Mouse (Mus musculus) ES-E14 (cell line): ENCODE results near the gene Bdnf. TPM values are rescaled to one million over a fixed set of nuclear protein-coding genes. Genes with fewer than 3 reads are reported as not detected.

ENCODE experiments used
- DNase-seq: peaks from one replicate; pipeline ENCODE4 v3.0.0-alpha.2; 2013; ENCODE audit warnings: low read depth, low spot score
- H3K27ac ChIP-seq: 2 replicates; pipeline ENCODE4 v1.5.1; 2012; ENCODE audit warnings: low read depth, mild to moderate bottlenecking, low read length, moderate library complexity, mixed read lengths; ENCODE audit not compliant: poor library complexity, insufficient read depth, severe bottlenecking
- H3K36me3 ChIP-seq: 2 replicates; pipeline ENCODE4 v1.6.1; 2012; ENCODE audit warnings: mild to moderate bottlenecking, low read length, moderate library complexity, mixed read lengths; ENCODE audit not compliant: control insufficient read depth, poor library complexity, insufficient read depth, severe bottlenecking
- H3K4me1 ChIP-seq, 2 experiments: fragments of 150-350 bp in 1 of 2; sonication (generic) in 1 of 2; 2 replicates each; pipeline ENCODE4 v1.6.1; 2012; ENCODE audit warnings: low read length in 2 of 2, mild to moderate bottlenecking in 1 of 2, mixed read lengths in 1 of 2; ENCODE audit not compliant: control insufficient read depth in 2 of 2, insufficient read depth in 2 of 2, poor library complexity in 1 of 2
- H3K4me3 ChIP-seq, 2 experiments: fragments of 150-350 bp in 1 of 2; sonication (generic) in 1 of 2; 2 replicates each; pipeline ENCODE4 v1.5.1; 2012; ENCODE audit warnings: low read length in 2 of 2, low read depth in 1 of 2, mild to moderate bottlenecking in 1 of 2, mixed read lengths in 1 of 2; ENCODE audit not compliant: insufficient read depth in 1 of 2, poor library complexity in 1 of 2, severe bottlenecking in 1 of 2
- H3K9ac ChIP-seq: 2 replicates; pipeline ENCODE4 v1.6.1; 2012; ENCODE audit warnings: low read depth, mild to moderate bottlenecking, low read length, mixed read lengths; ENCODE audit not compliant: poor library complexity, insufficient read depth, severe bottlenecking
- H3K9me3 ChIP-seq: fragments of 150-350 bp; sonication (generic); 2 replicates; pipeline ENCODE4 v1.6.1; 2012; ENCODE audit warnings: low read depth, mild to moderate bottlenecking, low read length; ENCODE audit not compliant: control insufficient read depth, insufficient read depth
- CHD2 ChIP-seq: IDR thresholded peaks from 2 replicates; pipeline ENCODE4 v1.6.1; 2014; ENCODE audit warnings: mild to moderate bottlenecking, low read depth, low read length, inconsistent platforms
- HCFC1 ChIP-seq: IDR thresholded peaks from 2 replicates; pipeline ENCODE4 v1.6.1; 2012; ENCODE audit warnings: low read length, inconsistent platforms, borderline replicate concordance; ENCODE audit not compliant: insufficient read depth
- MAFK ChIP-seq: IDR thresholded peaks from 2 replicates; pipeline ENCODE4 v1.6.1; 2014; ENCODE audit warnings: mild to moderate bottlenecking, low read depth, low read length, inconsistent platforms; ENCODE audit not compliant: insufficient read depth
- ZC3H11A ChIP-seq: IDR thresholded peaks from 2 replicates; pipeline ENCODE4 v1.6.1; 2012; ENCODE audit warnings: low read depth, mild to moderate bottlenecking, inconsistent platforms, low read length, borderline replicate concordance
- ZNF384 ChIP-seq: IDR thresholded peaks from 2 replicates; pipeline ENCODE4 v1.6.1; 2012; ENCODE audit warnings: low read depth, low read length, inconsistent platforms
- in situ Hi-C, 2 experiments: fragments of 600-800 bp; cut with MboI; formaldehyde crosslinking; loops; one replicate each; pipeline ENCODE4 v1.15.1; 2025; ENCODE audit warnings: low sequenced_read_pairs in 2 of 2, inconsistent platforms in 1 of 2; ENCODE audit not compliant: unreplicated experiment in 2 of 2
- total RNA-seq: library from RNA; depleted of rRNA; stranded (reverse); fragments of 300-350 nt; gene quantifications from 2 replicates; pipeline ENCODE4 v1.2.3, GENCODE M21; 2012; rRNA removed

Bdnf gene
- 3.6 and 5.4 TPM in 2 replicates for total RNA-seq

GRCm38 (mm10) chr2:109674532-109674931, at the start of gene Bdnf:
Bdnf (plus strand) TSS chr2:109674700.
- Histone ChIP-seq H3K36me3 (no peaks in the 10 kb centered on the region), H3K9ac (peak within 1 kb of the TSS; percentile 17), H3K4me3 (peak within 1 kb of the TSS; percentile 37 to 72), H3K9me3 (no peaks in the 10 kb centered on the region), H3K27ac (no peak within 1 kb of the TSS), H3K4me1 (0 out of 4 replicates have a peak, but pooled peaks cover 0 to 2% of the 10 kb centered on the region in 2 experiments)
- TF ChIP-seq HCFC1 (no peak), MAFK (no peak), CHD2 (no peak), ZNF384 (no peak), ZC3H11A (no peak)
- no peak for DNase-seq
- in situ Hi-C loops, result no loop called here

DNA sequence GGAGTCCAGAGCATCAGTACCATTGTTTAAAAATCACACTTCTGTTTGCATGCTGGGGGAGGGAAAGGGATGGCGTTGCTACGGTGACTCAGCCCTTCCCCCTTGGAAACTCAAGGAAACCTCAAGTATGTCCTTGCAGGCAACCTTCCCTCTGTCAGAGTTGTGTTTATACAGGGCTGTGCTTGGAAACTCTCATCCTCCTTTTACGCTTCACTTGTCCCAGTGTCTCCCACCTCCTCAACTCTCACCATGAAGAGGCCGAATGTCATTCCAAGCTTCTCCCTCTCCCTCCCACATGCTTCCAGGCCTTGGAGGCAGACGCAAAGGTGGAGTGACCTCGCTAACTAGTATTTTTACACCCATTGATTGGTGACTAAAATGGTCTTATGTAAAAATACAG, 47.6 kb upstream of the Bdnf start:
- DNase-seq, result no peak
- Histone ChIP-seq H3K4me1 (peaks cover 0 to 4% of the 10 kb centered on the region in 2 experiments; a peak in 1 of 4 replicates), H3K36me3 (no peaks in the 10 kb centered on the region), H3K9me3 (no peaks in the 10 kb centered on the region), H3K27ac (no peak overlapping the region), H3K9ac (no peak overlapping the region), H3K4me3 (no peak overlapping the region)
- no peak for TF ChIP-seq CHD2
- TF ChIP-seq ZNF384, result no peak
- no peak for TF ChIP-seq MAFK
- in situ Hi-C loops, result no loop called here

- H3K36me3 ChIP-seq, result no peaks in the 10 kb centered on the region
- no peak overlapping the region for H3K27ac ChIP-seq
- TF ChIP-seq ZNF384 (no peak), MAFK (no peak), CHD2 (0 out of 2 replicates have a peak, but pooled peaks have one; percentile 46), ZC3H11A (no peak)
- in situ Hi-C loops, result no loop called here
- no peak for DNase-seq
- H3K9me3 ChIP-seq, result no peaks in the 10 kb centered on the region
- 0 out of 4 replicates have a peak, but pooled peaks cover 0 to 1% of the 10 kb centered on the region in 2 experiments for H3K4me1 ChIP-seq
- peak overlapping the region; percentile 37 to 72 for H3K4me3 ChIP-seq
- peak overlapping the region; percentile 17 for H3K9ac ChIP-seq
Measured at GRCm38 (mm10) chr2:109673509-109674455, 718 bp upstream of the Bdnf start.

DNA sequence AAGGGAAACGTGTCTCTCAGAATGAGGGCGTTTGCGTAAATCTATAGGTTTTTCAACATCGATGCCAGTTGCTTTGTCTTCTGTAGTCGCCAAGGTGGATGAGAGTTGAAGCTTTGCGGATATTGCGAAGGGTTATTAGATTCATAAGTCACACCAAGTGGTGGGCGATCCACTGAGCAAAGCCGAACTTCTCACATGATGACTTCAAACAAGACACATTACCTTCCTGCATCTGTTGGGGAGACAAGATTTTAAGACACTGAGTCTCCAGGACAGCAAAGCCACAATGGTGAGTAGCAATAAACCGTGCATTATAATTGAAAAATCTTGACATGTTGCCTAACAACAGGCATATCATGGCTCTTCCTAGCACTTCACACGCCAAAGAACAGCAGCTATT, 551 bp downstream of the Bdnf start:
- DNase-seq, result no peak
- in situ Hi-C loops, result loop anchor here in 1 of 2 experiments (25.0 kb wide), 1 partner anchor 963 kb away; no protein-coding TSS in a partner anchor
- no peak overlapping the region for H3K27ac ChIP-seq

More for the DNA sequence above, 551 bp downstream of the Bdnf start:
- Histone ChIP-seq H3K4me3 (peak overlapping the region in 1 of 2 experiments; percentile 72; a peak in 1 of 4 replicates), H3K9ac (no peak overlapping the region), H3K4me1 (0 out of 4 replicates have a peak, but pooled peaks cover 0 to 2% of the 10 kb centered on the region in 2 experiments), H3K9me3 (no peaks in the 10 kb centered on the region), H3K36me3 (no peaks in the 10 kb centered on the region)
- no peak for TF ChIP-seq HCFC1
- no peak for TF ChIP-seq ZC3H11A
- no peak for TF ChIP-seq ZNF384
- no peak for TF ChIP-seq MAFK
- no peak for TF ChIP-seq CHD2
